Mouse (Mus musculus) c-Kit-positive CD71-positive TER-119-positive erythroid progenitor cells, embryonic 14.5 days (primary cell): ENCODE measurements around the gene Hist1h3g.
A peak's percentile ranks its signal among the peaks of the same experiment; 100 is the strongest.
"Not testable (repeated sequence)": the region's sequence is repeated elsewhere in the genome, so short reads cannot be mapped to it uniquely, and the experiment has no call there.

Source experiments
- DNase-seq: peaks from one replicate; pipeline ENCODE4 v3.0.0-alpha.2; 2013; ENCODE audit warnings: low spot score

The Hist1h3g gene

DNA sequence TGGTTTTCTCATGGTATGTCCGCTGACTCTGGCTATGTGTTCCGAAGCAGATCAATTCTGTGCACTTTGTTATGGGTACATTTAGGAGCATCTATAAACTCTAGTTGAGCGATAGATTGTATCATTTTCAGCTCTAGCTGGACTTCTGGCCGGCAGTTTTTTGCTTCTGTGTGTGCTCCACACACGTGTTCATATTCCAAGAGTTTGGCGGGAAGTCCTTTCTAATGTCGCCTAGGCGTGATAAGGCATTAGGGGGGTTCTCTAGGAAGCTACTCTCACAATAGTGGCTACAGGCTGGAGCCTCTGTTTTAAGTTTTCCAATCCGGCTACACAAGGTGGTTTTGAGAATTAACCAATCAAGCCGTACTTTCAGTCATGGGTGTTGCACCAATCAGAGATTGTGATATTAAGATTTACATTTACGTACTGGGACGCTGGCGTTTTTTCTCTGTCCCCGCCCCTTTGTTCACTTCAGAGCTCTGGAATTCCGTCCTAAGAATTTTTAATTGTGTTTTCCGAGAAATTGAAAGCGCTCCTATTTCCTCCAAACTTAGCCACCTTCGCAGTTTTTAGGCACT lies 20.7 kb downstream of the Hist1h3g start:
- peak; percentile 92 for DNase-seq

DNA sequence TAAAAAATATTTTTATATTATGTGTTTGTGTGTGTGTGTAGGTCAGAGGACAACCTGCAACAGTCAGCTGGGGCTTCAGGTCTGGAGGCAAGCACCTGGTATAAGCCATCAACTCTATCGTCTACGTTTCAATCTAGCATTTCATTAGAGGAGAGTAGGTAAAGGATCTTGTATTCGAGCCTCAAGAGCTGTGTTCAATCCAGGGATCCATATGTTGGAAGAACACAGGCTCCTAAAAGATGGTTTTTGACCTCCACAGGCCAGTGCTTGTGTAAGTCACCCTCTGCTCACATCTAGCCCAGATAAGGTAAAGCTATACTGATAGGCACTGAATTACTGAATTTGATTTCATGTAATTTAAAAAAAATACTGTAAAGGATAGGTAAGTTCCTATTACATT lies 21.7 kb downstream of the Hist1h3g start:
- no peak for DNase-seq

DNA sequence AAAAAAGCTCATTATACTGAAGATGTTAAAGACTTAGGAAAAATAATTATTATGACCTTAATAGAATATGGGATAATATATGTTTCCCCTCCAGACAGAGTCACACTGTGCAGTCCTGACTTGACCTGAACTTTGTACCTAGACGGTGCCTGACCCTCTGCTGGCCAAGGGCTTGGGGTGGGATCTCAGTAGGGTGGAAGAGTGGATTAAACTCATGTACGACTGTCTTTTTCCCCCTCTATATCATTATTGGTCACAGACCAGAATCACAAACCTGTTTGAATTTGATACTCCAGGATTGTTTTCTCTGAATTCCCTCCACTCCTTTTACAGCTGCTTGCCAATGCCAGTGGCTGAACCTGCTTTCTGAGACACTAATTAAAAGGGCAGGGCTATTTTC lies 25.5 kb downstream of the Hist1h3g start:
- DNase-seq: not testable (repeated sequence)

DNA sequence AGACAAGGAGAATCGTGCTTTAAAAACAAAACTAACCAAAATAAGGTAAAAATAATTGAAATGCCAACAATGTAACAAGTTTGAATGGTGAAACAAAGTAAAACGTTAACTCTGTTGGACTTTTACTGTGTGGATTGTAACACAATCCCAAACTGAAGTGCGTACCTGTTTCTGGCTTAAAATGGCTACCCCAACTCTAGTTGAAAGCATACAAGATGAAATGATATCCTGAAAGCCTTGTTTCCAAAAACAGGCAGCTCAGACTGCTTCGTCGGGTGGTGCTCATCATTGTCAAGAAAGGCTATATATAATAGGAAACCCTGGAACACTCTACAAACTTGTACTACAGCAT lies 26.3 kb downstream of the Hist1h3g start:
- not testable (repeated sequence) for DNase-seq

DNA sequence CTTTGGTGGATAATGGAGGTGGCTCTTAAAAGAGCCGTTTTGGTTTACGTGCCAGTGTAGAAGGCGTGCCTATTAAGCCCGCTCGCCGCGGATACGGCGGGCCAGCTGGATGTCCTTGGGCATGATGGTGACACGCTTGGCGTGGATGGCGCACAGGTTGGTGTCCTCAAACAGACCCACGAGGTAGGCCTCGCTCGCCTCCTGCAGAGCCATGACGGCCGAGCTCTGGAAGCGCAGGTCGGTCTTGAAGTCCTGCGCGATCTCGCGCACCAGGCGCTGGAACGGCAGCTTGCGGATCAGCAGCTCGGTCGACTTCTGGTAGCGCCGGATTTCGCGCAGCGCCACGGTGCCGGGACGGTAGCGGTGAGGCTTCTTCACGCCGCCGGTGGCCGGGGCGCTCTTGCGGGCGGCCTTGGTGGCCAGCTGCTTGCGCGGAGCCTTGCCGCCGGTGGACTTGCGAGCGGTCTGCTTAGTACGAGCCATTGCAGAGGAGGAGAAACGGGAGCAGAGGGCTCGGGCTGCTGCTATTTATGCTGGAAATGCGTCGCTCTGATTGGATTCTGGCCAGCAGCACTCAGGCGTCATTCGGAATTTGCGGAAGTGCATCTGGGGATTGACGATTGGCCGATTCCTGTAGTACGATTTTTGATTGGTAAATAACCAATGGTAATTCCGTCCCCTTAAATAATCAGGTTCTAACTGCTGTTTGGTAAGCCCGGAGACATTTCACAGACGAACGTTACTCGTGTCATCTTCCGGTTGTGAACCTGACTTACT lies 26.8 kb downstream of the Hist1h3g start, which contains the start of gene Hist1h3e:
Hist1h3e (minus strand) TSS at position 487 of the 777 bp plus-strand sequence.
- peak; percentile 97 for DNase-seq

DNA sequence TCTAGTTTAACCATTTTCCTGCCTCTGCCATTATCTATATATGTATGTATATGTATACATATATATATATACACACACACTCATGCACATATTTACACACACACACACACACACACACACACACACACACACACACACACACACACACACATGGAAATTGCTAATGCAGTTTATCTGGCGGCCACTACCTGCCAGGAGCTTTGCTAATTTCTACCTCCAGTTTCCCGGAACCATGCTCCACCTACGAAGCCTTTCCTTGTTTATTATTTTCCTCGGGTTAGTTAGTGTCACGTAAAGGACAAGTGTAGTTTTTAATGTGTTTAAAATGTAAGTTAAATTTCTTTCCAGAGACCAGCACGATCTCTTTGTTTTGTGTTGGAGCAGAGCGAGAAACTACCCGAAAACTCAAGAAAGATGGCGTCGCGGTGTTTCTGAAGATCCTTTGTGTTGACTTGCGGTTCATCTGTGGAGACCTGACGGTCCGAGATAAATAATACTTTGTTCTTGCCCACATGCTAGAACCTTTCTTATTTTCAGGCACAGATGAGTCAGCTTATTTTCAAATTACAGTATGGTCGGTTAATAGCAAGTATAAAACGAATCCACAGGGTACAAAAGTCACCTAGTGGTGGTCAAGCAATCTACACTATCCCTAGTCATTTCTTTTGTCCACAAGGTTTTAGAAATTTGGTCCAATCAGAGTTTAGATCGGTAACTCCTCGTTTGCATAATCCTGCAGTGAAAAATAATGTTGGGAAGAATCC lies 27.7 kb downstream of the Hist1h3g start:
- peak; percentile 69 for DNase-seq

DNA sequence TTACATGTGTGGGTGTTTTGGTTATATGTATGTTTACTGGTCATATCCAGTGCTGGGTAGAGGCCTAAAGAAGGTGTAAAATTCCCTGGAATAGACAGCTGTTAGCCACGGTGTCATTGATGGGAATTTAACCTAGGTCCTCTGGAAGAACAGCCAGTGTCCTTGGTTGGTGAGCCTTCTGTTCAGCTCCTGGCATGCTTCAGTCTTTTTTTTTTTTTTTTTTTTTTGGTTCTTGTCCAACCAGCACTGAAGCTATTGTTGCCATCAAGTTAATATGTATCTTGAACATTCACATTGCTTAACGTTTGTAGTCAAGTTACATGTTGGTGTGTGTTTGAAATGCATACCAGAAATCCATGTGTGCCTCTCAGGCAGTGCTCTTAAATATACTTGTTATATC lies 29.3 kb downstream of the Hist1h3g start:
- no peak for DNase-seq

DNA sequence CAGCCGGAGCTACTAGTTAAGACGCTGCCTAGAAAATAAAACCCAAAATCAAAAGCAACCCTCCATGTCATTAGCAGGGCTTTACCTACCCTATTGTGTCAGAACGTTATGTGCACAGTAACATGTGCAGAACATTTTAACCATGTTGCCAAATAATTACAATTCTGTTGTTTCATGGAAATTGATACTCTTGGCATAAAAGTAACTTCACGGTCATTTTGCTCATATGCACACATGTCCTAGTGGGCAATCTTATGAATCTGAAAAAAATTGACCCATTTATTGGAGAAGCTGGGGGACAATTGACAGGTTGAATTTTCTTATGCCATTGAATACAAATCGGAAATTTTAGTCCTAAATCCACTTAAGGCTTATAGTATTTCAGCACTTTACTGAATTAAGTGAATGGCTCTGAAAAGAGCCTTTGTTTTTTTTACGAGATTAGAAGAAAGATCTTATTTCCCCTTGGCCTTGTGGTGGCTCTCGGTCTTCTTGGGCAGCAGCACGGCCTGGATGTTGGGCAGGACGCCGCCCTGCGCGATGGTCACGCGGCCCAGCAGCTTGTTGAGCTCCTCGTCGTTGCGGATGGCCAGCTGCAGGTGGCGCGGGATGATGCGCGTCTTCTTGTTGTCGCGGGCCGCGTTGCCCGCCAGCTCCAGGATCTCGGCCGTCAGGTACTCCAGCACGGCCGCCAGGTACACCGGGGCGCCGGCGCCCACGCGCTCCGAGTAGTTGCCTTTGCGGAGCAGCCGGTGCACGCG lies 35.2 kb downstream of the Hist1h3g start:
- DNase-seq: not testable (repeated sequence)

DNA sequence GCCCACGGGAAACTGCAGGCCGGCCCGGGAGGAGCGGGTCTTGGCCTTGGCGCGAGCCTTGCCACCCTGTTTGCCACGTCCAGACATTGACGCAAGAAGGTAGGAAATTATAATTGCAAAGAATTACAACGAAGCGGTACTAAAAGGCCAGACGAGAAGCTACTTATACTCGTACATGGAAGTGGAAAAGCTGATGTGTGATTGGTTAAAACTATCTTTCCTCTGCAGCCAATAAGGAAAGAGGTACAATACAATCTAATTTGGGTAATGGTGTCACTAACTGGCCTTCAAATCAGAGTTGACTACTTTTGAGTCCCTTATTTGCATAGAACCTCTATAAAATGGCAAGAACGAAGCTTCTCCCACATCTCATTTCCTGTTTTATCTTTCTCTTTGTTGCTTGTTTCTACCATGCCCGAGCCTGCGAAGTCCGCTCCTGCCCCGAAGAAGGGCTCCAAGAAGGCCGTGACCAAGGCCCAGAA lies 35.8 kb downstream of the Hist1h3g start, which contains the start of the genes Hist1h2ae and Hist1h2bg:
Hist1h2ae (minus strand) TSS at position 199 of the 482 bp plus-strand sequence.
Hist1h2bg (plus strand) TSS at position 375 of the 482 bp plus-strand sequence.
- peak; percentile 97 for DNase-seq

DNA sequence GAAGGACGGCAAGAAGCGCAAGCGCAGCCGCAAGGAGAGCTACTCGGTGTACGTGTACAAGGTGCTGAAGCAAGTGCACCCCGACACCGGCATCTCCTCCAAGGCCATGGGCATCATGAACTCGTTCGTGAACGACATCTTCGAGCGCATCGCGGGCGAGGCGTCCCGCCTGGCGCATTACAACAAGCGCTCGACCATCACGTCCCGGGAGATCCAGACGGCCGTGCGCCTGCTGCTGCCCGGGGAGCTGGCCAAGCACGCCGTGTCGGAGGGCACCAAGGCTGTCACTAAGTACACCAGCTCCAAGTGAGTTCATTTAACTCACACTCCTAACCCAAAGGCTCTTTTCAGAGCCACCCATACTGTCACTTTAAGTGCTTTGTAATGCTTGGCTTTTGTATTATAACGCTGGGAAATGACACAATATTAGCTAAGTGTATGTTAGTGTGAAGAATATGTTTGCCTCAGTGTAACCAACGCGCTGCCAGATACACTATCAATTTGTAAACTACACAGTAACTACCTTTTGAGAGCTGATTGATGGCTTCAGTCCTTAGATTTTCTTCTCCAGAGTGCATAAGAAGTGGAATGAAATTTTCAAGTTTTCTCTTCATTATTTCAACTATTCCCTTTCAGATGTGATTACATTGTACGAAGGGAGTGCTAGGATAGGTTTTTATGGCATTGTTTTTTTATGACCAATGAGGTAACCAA lies 36.4 kb downstream of the Hist1h3g start:
- peak; percentile 76 for DNase-seq

DNA sequence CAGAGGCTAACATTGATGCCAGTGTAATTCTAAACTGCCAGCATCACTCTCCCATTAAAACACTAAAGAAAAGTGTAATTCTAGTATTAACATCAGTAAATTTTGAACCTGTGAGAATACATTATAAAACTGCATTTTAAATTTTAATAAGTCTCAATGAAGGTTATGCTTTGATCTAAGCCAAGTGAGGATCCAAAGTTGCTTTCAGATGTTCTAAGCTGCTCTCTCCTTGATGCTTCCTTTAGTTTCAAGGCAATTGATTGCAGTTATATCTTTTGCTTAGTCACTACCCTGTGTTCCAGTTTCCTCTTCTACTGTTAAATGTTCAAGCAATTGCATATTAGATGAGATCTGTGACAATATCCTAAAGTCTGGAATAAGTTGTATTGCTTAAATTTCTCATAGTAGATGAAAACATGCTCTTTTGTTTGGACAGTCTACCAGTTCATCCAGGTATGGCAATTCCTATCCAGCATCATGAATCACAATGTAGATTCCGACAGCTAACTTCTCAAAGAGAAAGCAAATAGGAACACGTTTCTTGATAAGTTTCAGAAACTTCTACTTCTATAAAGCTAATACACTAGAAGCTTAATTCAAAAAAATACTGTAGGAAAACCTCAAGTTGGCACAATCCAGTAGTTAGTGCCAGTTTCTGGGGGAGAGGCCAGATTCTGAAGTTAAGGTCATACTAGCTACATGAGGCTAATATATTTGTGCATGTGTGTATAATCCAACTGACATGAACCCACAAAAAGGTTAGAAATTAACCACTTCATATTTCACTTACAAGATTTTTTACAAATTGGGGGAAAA lies 37.2 kb downstream of the Hist1h3g start:
- no peak for DNase-seq

DNA sequence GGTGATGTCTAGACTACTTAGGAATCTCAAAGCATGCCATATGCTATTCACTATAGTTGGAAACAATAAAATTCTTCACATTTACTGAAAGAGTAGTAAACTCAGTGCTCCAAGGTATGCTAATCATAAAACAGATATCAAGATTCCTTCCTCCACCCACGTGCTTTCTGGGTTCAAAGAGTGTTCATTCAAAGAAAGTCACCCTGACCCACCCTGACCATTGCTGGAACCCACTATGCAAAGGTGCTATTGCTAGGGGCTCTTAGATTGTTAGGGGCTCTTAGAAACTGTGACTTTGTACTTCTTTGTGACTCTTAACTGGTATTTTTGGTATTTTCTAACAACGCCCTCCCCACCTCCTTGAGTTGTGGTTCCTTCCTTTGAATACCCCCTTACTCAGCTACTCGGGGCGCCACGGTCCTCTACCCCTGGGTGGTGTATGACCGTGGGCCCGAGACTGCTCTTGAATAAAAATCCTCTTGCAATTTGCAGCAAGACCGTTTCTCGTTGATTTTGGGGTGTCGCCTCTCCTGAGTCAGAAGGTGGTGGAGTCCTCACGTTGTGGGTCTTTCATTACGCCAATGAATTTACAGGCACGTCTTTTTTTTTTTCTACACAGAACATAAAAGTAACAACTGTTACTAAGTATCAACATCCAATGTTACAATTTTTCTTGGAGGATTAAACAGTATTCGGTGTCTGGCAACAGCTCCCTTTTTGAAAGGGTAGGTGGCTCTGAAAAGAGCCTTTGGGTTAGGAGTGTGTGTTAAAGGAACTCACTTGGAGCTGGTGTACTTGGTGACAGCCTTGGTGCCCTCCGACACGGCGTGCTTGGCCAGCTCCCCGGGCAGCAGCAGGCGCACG lies 38.0 kb downstream of the Hist1h3g start:
- DNase-seq: not testable (repeated sequence)

DNA sequence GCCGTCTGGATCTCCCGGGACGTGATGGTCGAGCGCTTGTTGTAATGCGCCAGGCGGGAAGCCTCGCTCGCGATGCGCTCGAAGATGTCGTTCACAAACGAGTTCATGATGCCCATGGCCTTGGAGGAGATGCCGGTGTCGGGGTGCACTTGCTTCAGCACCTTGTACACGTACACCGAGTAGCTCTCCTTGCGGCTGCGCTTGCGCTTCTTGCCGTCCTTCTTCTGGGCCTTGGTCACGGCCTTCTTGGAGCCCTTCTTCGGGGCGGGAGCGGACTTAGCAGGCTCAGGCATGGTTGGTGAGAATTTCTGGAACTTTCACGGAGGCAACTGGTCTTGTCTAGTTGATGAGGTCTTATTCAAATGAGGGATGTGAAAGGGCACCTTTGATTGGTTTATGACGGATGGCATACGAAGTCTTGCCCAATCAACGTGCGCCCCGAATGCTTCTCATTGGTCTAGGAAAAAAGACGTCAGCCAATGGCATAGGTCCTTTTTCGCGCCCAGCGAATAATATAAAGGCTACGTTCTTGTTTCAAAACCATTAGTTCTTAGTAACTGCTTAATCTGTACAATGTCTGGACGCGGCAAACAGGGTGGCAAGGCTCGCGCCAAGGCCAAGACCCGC lies 38.8 kb downstream of the Hist1h3g start, which contains the start of the genes Hist1h2bf and Hist1h2ad:
Hist1h2bf (minus strand) TSS at position 299 of the 627 bp plus-strand sequence.
Hist1h2ad (plus strand) TSS at position 484 of the 627 bp plus-strand sequence.
- peak; percentile 99 for DNase-seq

DNA sequence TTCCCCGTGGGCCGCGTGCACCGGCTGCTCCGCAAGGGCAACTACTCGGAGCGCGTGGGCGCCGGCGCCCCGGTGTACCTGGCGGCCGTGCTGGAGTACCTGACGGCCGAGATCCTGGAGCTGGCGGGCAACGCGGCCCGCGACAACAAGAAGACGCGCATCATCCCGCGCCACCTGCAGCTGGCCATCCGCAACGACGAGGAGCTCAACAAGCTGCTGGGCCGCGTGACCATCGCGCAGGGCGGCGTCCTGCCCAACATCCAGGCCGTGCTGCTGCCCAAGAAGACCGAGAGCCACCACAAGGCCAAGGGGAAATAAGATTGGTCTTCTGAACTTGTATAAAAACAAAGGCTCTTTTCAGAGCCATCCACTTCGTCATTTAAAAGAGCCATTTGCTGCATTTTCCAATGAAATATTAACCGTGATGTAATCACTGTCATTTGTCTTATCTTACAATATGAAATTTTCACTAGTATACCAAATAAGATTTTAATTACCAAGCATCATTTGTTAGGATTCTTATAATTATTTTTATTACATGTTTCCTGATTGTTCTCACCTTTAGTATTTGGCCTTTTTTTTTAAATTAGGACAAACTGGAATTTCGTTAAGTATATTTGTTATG lies 39.4 kb downstream of the Hist1h3g start:
- peak; percentile 60 for DNase-seq

DNA sequence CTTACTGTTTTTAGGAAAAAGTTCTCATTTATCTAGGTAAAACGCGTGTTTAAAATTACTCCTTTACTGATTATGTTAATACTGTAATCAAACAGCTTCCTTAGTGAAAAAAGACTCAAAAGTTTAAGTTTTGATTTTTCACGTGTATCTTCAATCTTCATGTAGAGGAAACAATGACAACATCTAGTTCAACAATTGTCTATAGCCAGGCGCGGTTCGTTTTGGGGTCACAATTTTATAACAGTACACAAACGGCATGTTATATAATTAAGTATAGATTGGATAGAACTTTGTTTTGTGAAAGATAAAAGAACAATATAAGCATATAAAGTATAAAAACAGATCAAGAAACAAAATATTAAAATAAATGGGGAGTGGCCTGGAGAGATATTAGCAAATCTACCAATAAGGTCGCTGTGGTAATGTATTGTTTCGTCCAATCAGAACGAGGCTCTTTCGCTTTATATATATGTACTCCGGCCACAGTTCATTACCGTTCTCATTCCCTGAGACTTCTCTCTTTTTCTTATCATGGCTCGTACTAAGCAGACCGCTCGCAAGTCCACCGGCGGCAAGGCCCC lies 40.1 kb downstream of the Hist1h3g start, which contains the start of gene Hist1h3d:
Hist1h3d (plus strand) TSS at position 493 of the 581 bp plus-strand sequence.
- peak; percentile 96 for DNase-seq

DNA sequence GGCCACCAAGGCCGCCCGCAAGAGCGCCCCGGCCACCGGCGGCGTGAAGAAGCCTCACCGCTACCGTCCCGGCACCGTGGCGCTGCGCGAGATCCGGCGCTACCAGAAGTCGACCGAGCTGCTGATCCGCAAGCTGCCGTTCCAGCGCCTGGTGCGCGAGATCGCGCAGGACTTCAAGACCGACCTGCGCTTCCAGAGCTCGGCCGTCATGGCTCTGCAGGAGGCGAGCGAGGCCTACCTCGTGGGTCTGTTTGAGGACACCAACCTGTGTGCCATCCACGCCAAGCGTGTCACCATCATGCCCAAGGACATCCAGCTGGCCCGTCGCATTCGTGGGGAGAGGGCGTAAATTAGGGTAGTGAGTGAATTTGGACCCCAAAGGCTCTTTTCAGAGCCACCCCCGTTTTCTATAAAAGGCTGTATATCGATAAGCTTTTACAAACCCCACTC lies 40.7 kb downstream of the Hist1h3g start:
- not testable (repeated sequence) for DNase-seq

DNA sequence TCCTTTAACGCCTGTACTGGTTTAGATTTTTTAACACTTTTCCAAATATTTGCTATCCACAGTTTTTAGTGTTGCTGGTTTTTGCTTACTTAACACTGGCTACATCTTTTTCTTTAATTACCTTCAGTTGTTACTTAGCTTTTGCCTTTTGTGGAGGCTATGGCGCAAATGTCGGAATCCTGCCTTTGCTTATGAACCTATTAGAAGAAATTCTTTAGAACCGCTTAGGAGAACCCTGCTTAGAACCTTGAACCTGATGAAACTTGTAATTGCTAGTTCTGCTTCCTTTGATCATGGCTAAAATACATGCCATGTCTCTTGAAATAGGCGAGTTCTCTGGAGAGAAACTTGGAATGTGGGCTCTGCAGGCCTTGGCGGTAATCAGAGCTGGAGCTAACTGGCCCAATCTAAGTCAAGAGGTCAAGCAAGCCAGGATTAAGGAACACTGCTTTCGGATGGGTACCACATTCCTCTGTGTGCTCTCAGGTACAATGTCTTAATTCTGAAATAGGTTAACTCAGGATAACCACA lies 41.2 kb downstream of the Hist1h3g start:
- DNase-seq: peak; percentile 68
